Mouse (Mus musculus): ENCODE results near the gene Fmo4.

- TF ChIP-seq POLR2A (IDR thresholded peaks at IDR 0.05; ENCODE audit: extremely low read depth, insufficient read depth, low read length) (no peak), CTCF (IDR thresholded peaks at IDR 0.05; ENCODE audit: extremely low read depth, insufficient read depth, low read length) (no peak)
These were observed 44.3 kb upstream of the Fmo4 start for GRCm38 (mm10) chr1:162857766-162858747.

All from cortical plate, adult 2 months (tissue).